Mouse (Mus musculus): ENCODE measurements at regions not wholly inside any gene's neighbourhood (a gene's known extent, or its start where the extent isn't known, plus 50 kb on each side); places are given as distances from the start of the nearest gene placed in this dataset.

DNA sequence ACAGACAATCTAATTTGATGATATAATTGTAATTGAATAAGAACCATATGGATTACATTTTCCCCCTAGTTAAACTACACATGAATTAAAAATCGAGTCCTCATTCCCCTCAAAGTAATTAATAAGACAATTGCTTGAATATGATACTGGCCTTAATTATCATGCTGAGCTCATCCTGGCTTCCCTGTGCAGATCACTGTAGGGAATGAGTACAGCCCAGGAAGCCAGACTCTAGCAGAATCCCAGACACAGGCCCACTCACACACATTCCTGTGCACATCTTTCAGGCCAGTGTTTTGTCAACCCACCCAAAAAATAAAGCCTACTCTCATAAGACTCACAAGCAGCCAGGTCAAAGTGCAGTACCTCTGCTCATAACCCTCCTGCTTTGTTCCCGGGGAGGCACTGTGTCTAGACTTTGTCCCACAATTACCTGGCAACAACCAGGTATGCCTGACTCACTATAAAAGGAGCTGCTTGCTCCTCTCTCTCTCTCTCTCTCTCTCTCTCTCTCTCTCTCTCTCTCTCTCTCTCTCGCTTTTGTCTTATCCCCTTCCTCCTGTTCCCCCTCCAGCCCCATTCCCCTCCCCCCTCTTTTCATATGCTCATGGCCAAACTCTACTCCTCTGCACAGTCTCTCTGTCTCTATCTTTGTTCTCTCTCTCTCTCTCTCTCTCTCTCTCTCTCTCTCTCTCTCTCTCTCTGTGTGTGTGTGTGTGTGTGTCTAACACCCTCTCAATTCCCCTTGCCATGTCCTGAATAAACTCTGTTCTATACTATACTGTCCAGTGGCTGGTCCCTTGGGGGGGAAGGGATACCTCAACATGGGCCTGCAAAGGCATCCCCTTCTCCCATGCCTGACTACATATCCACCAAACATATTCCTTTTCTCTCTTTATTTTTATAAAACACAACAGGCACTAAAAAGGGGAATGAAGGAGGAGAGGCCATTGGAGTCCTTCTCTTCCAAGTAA, 143.7 kb upstream of the Spag17 start:
- no peak overlapping the region for H3K9ac ChIP-seq
- no peak overlapping the region for H3K27ac ChIP-seq
- no peaks in the 10 kb centered on the region for H3K27me3 ChIP-seq
- 65% methylated on average over 3 of the region's 3 CpGs for WGBS
- no peaks in the 10 kb centered on the region for H3K9me3 ChIP-seq
- H3K4me2 ChIP-seq = no peak overlapping the region
- H3K4me1 ChIP-seq (replicated peaks) = 0 out of 2 replicates have a peak, but pooled peaks cover 5% of the 10 kb centered on the region
- ATAC-seq (ENCODE audit: low FRiP score) = peak; percentile 32; the same call in 1 of the 2 replicates
- no peaks in the 10 kb centered on the region for H3K36me3 ChIP-seq
- H3K4me3 ChIP-seq = no peak overlapping the region

DNA sequence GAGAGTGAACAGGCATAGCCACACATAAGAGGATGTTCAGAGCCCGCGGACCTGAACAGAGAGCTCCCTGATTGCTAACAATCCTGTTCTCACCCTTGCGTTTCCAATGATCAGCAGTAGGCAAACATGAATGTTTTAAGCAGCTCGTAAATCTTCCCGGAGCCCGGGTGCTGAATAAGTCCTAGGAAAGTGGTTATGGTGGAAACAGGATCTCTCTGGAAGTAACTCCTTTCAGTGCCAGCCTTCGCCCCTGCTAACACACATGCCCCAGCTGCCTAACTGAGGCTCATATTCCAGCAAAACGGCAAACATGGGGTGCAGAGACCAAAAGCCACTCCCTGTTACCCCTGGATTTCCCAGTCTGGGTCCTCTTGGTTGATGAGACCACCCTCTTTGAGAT, 135.5 kb upstream of the Spag17 start:
- H3K4me1 ChIP-seq (replicated peaks) = no peaks in the 10 kb centered on the region
- no peaks in the 10 kb centered on the region for H3K36me3 ChIP-seq
- H3K4me2 ChIP-seq = no peak overlapping the region
- no peaks in the 10 kb centered on the region for H3K27me3 ChIP-seq
- ATAC-seq (ENCODE audit: low FRiP score) = no peak
- H3K27ac ChIP-seq = no peak overlapping the region
- H3K4me3 ChIP-seq = no peak overlapping the region
- H3K9me3 ChIP-seq = no peaks in the 10 kb centered on the region
- WGBS = 86% methylated on average over 8 of the region's 8 CpGs
- H3K9ac ChIP-seq = no peak overlapping the region

DNA sequence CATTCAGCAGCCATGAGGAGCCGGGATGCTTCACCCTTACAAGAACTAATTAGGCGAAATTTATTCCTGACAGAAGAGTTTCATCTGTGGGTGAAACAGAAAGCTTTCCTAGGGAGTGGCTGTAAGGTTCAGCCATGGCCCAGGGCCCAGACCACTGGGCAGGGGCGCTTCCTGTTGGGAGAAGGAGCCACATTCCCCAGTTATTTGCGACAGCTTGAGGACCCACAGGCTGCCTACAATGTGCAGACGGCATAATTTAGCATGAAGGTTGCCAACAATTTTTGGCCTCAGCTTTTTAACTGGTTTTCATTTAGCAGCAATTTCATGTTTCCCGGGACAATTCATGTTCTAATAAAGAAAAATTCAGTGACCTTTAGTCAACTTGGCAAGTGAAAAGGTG, 106.7 kb upstream of the Spag17 start:
- WGBS = 84% methylated on average over 6 of the region's 6 CpGs
- Histone ChIP-seq H3K9ac (no peak overlapping the region), H3K36me3 (no peaks in the 10 kb centered on the region), H3K27ac (no peak overlapping the region), H3K4me1 (replicated peaks) (no peaks in the 10 kb centered on the region), H3K27me3 (no peaks in the 10 kb centered on the region), H3K4me2 (no peak overlapping the region), H3K9me3 (no peaks in the 10 kb centered on the region), H3K4me3 (no peak overlapping the region)
- no peak for ATAC-seq (ENCODE audit: low FRiP score)

DNA sequence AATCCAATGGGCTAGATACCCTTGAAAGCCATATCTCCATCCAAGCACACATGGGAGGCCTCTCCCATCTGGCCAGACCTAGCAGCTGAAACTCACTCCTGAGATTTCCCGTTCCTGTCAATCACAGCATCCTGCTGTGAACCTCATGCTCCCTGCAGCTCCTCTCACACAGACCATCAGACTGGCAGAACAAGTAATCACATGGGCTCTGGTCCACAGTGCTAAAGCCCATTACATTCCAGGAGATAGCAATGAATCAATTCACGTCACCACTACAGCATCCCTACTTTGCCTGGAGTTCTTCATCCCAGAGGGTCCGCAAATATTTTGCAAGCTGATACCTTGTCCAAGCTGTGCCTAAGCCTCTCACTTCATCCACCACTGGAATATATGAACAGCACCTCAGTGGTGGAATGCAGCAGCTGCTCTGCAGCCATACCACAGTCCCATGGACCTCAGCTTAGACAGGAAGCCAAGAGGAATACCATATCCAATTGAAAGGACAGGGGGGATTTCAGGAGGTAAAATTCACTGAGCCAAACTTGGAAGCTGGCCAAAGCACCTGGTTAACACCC, 99.2 kb upstream of the Spag17 start:
- Histone ChIP-seq H3K27me3 (no peaks in the 10 kb centered on the region), H3K4me1 (replicated peaks) (0 out of 2 replicates have a peak, but pooled peaks cover 2% of the 10 kb centered on the region), H3K4me3 (no peak overlapping the region), H3K27ac (no peak overlapping the region), H3K9ac (no peak overlapping the region), H3K36me3 (no peaks in the 10 kb centered on the region), H3K4me2 (no peak overlapping the region), H3K9me3 (no peaks in the 10 kb centered on the region)
- 79% methylated on average over 3 of the region's 3 CpGs for WGBS
- no peak for ATAC-seq (ENCODE audit: low FRiP score)

DNA sequence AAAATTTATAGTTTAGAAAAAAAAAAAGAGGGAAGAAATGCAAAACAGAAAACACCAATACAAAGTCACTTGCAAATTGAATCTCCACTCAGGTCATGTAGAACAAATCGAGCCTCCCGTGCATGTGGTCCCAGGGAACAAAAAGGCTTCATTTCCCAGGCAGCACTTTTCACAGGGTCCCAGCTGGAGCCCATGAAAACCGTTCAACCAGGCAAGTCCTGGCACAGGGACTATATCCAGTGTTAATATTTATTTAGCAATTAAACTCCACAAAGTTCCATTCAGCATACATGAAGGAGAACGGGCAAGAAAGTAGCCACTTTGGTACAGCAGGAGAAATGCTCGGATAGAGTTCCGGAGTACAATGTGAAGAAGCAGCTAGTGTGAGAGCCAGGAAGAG, 93.9 kb upstream of the Spag17 start:
- Histone ChIP-seq H3K9me3 (no peaks in the 10 kb centered on the region), H3K4me2 (no peak overlapping the region), H3K27me3 (no peaks in the 10 kb centered on the region), H3K4me1 (replicated peaks) (no peaks in the 10 kb centered on the region), H3K36me3 (no peaks in the 10 kb centered on the region), H3K9ac (no peak overlapping the region), H3K27ac (no peak overlapping the region), H3K4me3 (no peak overlapping the region)
- WGBS = 46% methylated on average over 6 of the region's 6 CpGs
- no peak for ATAC-seq (ENCODE audit: low FRiP score)

DNA sequence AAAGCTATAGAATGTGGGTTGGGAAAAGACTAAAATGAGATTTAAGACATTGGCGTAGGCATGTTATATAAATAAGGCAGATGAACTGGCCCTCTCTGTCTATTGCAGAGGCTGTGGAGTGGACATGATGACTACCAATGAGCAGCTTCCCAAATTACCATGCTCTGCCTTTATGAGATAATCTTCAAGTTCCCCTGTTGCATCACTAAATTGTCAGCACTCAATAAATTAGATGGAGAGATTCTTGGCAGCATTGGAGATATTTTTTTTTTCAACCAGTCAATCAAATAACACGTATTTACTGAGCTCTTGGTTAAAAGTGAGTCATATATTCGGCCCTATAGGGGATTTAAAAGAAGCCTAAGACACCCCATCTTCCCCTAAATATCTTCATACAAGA, 91.6 kb upstream of the Spag17 start:
- H3K9ac ChIP-seq = no peak overlapping the region
- H3K27me3 ChIP-seq = no peaks in the 10 kb centered on the region
- no peak overlapping the region for H3K4me2 ChIP-seq
- no peak overlapping the region for H3K27ac ChIP-seq
- H3K36me3 ChIP-seq = no peaks in the 10 kb centered on the region
- no peaks in the 10 kb centered on the region for H3K9me3 ChIP-seq
- no peaks in the 10 kb centered on the region for H3K4me1 ChIP-seq (replicated peaks)
- H3K4me3 ChIP-seq = no peak overlapping the region
- WGBS = 90% methylated on average over 3 of the region's 3 CpGs
- no peak for ATAC-seq (ENCODE audit: low FRiP score)

DNA sequence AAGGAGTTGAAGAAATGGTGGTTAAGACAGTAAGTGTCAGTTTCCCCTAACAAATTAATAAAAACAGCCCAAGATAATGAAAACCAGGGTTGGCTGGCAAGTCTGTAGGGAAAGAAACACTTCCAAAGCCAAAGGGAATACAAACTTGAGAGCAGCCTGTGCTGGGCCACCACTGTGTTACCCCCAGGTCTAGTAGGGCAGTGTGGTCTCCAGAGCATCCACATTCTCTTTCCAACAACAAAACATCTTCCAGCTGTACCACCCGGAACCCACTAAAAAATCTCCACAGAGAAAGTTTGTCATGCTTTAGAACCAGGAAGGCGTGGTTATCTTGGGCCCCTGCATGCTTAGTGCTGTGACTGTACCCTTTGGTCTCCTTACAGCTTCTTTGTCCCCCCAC, 89.4 kb upstream of the Spag17 start:
- H3K36me3 ChIP-seq = no peaks in the 10 kb centered on the region
- no peak for ATAC-seq (ENCODE audit: low FRiP score)
- 85% methylated on average over 2 of the region's 2 CpGs for WGBS
- H3K9ac ChIP-seq = no peak overlapping the region
- no peaks in the 10 kb centered on the region for H3K9me3 ChIP-seq
- H3K4me3 ChIP-seq = no peak overlapping the region
- H3K4me2 ChIP-seq = no peak overlapping the region
- H3K4me1 ChIP-seq (replicated peaks) = no peaks in the 10 kb centered on the region
- H3K27me3 ChIP-seq = no peaks in the 10 kb centered on the region
- no peak overlapping the region for H3K27ac ChIP-seq

DNA sequence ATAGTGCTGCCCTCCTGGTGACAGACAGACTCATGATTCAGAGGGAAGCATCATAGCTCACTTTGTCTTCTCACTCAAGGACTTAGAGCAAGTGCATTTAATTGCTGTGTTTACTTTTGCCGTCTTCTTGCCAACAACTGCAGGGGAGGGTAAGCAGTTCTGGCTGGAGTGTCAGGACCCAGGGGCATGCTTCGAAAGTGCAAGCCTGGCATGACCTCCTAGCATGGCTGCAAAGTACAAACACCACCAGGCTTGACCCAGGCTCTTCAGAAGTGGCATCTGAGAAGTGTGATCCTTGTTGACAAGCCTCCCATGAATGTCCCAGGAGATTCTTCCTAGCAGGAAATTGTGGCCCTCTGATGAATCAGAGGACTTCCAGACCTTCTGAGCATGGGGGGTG, 87.4 kb upstream of the Spag17 start:
- Histone ChIP-seq H3K9ac (no peak overlapping the region), H3K4me3 (no peak overlapping the region), H3K9me3 (no peaks in the 10 kb centered on the region), H3K27ac (no peak overlapping the region), H3K4me1 (replicated peaks) (no peaks in the 10 kb centered on the region), H3K27me3 (no peaks in the 10 kb centered on the region), H3K36me3 (no peaks in the 10 kb centered on the region), H3K4me2 (no peak overlapping the region)
- 81% methylated on average over 2 of the region's 2 CpGs for WGBS
- no peak for ATAC-seq (ENCODE audit: low FRiP score)

DNA sequence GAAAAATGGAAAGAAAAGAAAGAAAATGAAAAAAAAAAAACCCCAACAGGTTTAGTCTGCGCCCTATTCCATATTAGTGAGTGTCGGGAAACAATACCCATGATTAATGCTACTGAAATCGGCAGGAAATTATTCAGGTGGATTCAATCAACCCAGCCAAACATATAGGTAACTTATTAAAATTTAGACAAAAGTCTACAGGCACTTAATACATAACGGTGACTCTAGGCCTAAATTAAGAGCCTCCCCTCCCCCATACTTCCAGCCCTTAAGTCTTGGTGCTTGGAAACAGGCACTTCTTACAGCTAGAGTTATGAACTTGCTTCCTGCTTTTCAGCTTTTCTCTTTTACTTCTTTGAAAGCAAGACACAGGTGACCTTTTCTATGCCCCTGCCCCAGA, 74.7 kb upstream of the Spag17 start:
- ATAC-seq (ENCODE audit: low FRiP score) = no peak

DNA sequence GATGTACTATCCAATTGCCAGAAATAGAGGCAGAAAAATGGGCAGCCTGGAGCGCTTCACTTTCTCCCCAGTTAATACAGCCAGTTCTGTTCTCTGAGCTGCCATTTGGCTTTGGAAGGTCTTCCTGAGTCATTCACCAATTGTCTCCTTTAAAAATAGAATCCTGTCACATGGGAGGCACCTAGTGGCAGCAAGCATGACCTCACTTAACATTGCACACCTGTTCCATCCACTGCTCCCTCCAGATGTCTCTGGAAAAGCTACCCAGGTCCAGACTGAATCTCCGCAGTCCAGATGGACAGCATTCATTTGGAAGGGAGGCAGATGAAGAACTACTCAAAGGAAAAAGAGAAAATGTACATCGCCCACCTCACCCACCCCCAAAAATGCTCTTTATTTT, 73.9 kb upstream of the Spag17 start:
- Histone ChIP-seq H3K27me3 (no peaks in the 10 kb centered on the region), H3K4me3 (no peak overlapping the region), H3K9me3 (no peaks in the 10 kb centered on the region), H3K4me2 (no peak overlapping the region), H3K4me1 (replicated peaks) (no peaks in the 10 kb centered on the region), H3K36me3 (no peaks in the 10 kb centered on the region), H3K27ac (no peak overlapping the region), H3K9ac (no peak overlapping the region)
- 89% methylated on average over 3 of the region's 3 CpGs for WGBS
- no peak for ATAC-seq (ENCODE audit: low FRiP score)

More for the DNA sequence above, 74.7 kb upstream of the Spag17 start:
- H3K9me3 ChIP-seq = no peaks in the 10 kb centered on the region
- no peaks in the 10 kb centered on the region for H3K36me3 ChIP-seq
- H3K9ac ChIP-seq = no peak overlapping the region
- H3K27ac ChIP-seq = no peak overlapping the region
- H3K4me1 ChIP-seq (replicated peaks) = no peaks in the 10 kb centered on the region
- H3K27me3 ChIP-seq = no peaks in the 10 kb centered on the region
- H3K4me2 ChIP-seq = no peak overlapping the region
- H3K4me3 ChIP-seq = no peak overlapping the region
- 85% methylated on average over 4 of the region's 4 CpGs for whole genome bisulfite sequencing

DNA sequence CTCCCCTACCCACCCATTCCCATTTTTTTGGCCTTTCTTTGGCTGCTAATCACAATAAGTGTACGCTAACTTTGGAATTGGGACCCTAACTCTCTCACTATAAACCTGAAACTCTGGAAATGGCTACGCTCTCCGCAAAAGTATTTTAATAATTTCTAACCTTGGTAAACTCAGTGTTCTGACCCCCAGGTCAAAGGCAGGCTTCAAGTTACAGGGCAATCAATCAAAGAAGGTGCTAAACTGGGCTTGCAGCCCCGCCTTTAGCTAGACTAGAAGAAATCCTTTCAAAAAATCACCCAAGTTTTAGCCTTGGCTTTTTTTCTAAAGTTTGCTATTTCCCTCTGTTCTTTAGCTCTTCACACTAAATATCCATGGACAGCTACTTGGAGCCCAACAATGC, 72.4 kb upstream of the Spag17 start:
- Histone ChIP-seq H3K27me3 (no peaks in the 10 kb centered on the region), H3K36me3 (no peaks in the 10 kb centered on the region), H3K9me3 (no peaks in the 10 kb centered on the region), H3K4me3 (no peak overlapping the region), H3K4me1 (replicated peaks) (peaks cover 1% of the 10 kb centered on the region), H3K9ac (no peak overlapping the region), H3K4me2 (no peak overlapping the region), H3K27ac (no peak overlapping the region)
- ATAC-seq (ENCODE audit: low FRiP score) = no peak
- WGBS = 73% methylated on average over 4 of the region's 4 CpGs

DNA sequence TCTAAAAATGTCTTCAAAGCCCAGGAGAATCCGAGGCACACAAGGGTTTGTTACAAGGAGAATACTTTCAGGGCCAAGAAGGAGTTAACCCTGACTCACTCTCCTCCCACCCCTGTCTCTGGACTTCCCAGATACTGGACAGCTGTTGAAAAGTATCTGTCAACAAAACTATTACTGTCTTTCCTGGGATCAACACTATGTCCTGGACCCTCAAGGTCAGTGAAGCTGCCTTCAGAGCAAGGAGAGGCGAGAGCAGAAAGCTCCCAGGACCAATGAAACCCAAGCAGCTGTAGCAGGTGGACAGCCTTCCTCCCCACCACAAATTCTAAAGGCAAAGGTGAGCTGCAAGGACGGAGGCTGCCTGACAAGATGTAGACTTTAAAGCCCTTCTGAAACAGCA, 70.1 kb upstream of the Spag17 start:
- 65% methylated on average over 3 of the region's 3 CpGs for WGBS
- Histone ChIP-seq H3K27me3 (no peaks in the 10 kb centered on the region), H3K4me2 (no peak overlapping the region), H3K4me3 (no peak overlapping the region), H3K9me3 (no peaks in the 10 kb centered on the region), H3K9ac (no peak overlapping the region), H3K4me1 (replicated peaks) (peaks cover 10% of the 10 kb centered on the region), H3K27ac (no peak overlapping the region), H3K36me3 (no peaks in the 10 kb centered on the region)
- ATAC-seq (ENCODE audit: low FRiP score) = no peak

DNA sequence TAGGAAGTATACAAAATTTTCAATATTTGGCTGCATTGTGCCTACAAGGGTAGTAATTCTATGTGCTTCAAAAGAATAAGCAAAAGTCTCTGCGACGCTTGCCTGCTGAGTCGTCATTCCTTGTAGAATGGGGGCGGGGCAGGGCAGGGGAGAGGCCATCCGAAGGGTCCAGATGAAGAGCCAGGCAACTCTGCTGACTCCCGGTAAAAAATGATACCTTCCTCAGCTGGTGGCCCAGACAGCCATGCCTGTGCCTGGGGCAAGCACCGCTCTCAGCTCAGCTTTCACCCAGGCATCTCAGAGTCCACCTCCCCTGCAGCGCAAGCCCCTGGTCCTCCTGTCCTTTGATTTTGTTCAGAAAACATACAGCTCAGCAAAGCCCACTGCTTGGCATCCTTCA, 67.2 kb upstream of the Spag17 start:
- H3K9me3 ChIP-seq = no peaks in the 10 kb centered on the region
- H3K4me1 ChIP-seq (replicated peaks) = peaks cover 10% of the 10 kb centered on the region
- H3K36me3 ChIP-seq = no peaks in the 10 kb centered on the region
- H3K27me3 ChIP-seq = no peaks in the 10 kb centered on the region
- H3K4me2 ChIP-seq = peak overlapping the region; percentile 37
- WGBS = 37% methylated on average over 8 of the region's 8 CpGs
- peak; percentile 32; the same call in 1 of the 2 replicates for ATAC-seq (ENCODE audit: low FRiP score)
- no peak overlapping the region for H3K4me3 ChIP-seq
- H3K9ac ChIP-seq = no peak overlapping the region
- no peak overlapping the region for H3K27ac ChIP-seq
